Mouse (Mus musculus) neutrophil, adult 5-6 weeks (primary cell): ENCODE data around the gene Gm47189. TPM values are rescaled to one million over a fixed set of nuclear protein-coding genes. Genes with fewer than 3 reads are reported as not detected.
"Not testable (repeated sequence)": the region's sequence is repeated elsewhere in the genome, so short reads cannot be mapped to it uniquely, and the experiment has no call there.

Source experiments
- ATAC-seq: fragments of 151-379, 151-347 bp; 2 replicates; pipeline ENCODE4 v1.8.0; 2017; ENCODE audit warnings: mild to moderate bottlenecking, moderate TSS enrichment; ENCODE audit not compliant: insufficient number of reproducible peaks, poor library complexity, low FRiP score, severe bottlenecking; ENCODE audit errors: extremely low read depth
- total RNA-seq: library from RNA; stranded (forward); fragments of 200-1000 nt; gene quantifications from 2 replicates; pipeline ENCODE4 v1.2.3, GENCODE M21; 2017

Gm47189 gene
- total RNA-seq, result not detected in 2 replicates

GRCm38 (mm10) chr14:41772341-41772740, at the start of gene Gm47189:
Gene Gm47189 (minus strand): TSS chr14:41772441.
- ATAC-seq, result not testable (repeated sequence)

DNA sequence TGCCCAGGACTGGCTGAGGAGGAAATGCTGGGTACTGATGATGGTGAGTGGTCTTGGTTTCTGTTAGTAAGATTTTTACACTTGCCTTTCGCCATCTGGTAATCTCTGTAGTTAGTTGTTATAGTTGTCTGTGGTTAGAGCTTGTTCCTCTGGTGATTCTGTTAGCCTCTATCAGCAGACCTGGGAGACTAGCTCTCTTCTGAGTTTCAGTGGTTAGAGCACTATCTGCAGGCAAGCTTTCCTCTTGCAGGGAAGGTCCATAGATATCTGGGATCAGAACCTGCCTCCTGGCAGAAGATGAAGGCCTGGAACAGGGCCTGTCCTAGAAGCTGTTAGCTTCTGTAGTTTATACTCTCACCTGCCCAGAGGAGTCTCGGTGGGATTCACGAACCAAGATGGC, 16.3 kb downstream of the Gm47189 start:
- not testable (repeated sequence) for ATAC-seq

DNA sequence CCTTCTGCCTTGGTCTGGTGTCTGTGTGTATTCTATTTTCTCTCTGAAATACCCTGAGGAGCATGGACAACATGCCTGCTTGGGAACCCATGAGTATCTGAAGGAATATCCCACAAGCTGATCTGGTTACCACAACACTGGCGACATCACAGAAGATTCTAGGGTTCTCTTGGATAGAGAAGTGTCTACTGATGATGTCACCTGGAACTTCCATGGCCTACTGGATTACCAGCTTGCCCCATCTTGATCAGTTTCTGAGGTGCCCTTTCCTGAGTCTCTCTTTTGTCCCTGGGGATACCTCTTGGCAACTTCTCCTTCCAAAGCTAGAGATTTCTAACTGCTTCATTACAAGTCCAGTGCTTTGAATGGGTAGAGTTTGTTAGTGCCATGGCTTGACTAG, 21.7 kb downstream of the Gm47189 start, which contains the start of gene Gm7929:
TSS of gene Gm7929 (minus strand) at position 101 of the 400 bp plus-strand sequence.
- ATAC-seq, result not testable (repeated sequence)

DNA sequence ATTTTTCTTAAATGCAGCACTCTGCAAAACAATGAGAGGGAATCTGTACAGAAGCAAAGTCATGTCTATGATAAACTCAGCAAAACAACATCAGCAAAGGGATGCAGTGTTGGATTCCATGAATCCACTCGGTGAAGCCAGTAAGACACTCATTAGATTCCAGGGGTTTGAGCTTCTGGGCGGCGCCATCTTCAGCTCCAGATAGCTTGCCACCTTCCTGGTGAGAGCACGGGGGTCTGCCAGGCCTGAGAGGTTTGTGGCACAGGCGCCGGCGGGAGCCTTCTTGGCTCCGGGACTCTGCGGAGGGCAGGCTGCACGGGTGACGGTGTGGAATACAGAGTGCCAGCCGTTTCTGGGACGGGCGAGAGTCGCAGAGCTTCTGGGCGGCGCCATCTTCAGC, 48.8 kb downstream of the Gm47189 start:
- not testable (repeated sequence) for ATAC-seq

DNA sequence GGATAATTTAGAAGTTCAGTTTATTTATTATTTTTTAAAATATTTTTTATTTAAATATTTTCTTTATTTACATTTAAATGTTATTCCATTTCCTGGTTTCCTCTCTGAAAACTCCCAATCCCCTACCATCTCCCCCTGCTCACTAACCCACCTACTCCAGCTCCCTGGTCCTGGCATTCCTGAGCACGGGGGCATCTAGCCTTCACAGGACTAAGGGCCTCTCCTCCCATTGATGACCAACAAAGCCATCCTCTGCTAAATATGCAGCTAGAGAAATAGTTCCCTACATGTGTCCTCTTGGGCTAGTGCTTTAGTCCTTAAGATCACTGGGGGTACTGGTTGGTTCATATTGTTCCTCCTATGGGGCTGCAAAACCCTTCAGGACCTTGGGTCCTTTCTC, 55.1 kb downstream of the Gm47189 start:
- not testable (repeated sequence) for ATAC-seq

Other genes starting within 250 kb of the Gm47189 start
- not detected in 2 replicates for gene Gm7970, start 216.9 kb downstream of the Gm47189 start, total RNA-seq
- not detected in 2 replicates for gene 1700049E17Rik2, start 199.2 kb downstream of the Gm47189 start, total RNA-seq
- not detected in 2 replicates for gene Gm3072, start 147.8 kb downstream of the Gm47189 start, total RNA-seq
- not detected in 2 replicates for gene Gm3676, start 126.0 kb downstream of the Gm47189 start, total RNA-seq
- gene Gm8068, start 70.6 kb downstream of the Gm47189 start, total RNA-seq, result not detected in 2 replicates
- not detected in 2 replicates for gene Gm7929, start 21.8 kb downstream of the Gm47189 start, total RNA-seq
- not detected in 2 replicates for gene Gm7980, start 134.8 kb upstream of the Gm47189 start, total RNA-seq
- not detected in 2 replicates for gene 1700049E17Rik1, start 152.5 kb upstream of the Gm47189 start, total RNA-seq
- 0.47 TPM in 1 of 2 replicates, not detected in the other for gene 1700024B05Rik, start 171.6 kb upstream of the Gm47189 start, total RNA-seq
- not detected in 2 replicates for gene Gm6401, start 195.5 kb upstream of the Gm47189 start, total RNA-seq
- gene Gm3543, start 210.9 kb upstream of the Gm47189 start, total RNA-seq, result not detected in 2 replicates